Mouse (Mus musculus) lung, embryonic 16.5 days (tissue): Measurements from ENCODE around the gene Scnn1b. TPM values are rescaled to one million over a fixed set of nuclear protein-coding genes. Genes with fewer than 3 reads are reported as not detected.

Experiments
- ATAC-seq: fragments of 200-750 bp; cut with Nextera tagmentation; 2 replicates; pipeline ENCODE4 v1.8.0; 2017; ENCODE audit warnings: low read depth, mild to moderate bottlenecking, moderate library complexity
- H3K27ac ChIP-seq: fragments of 300-500 bp; sonication (generic); 2 replicates; pipeline ENCODE4 v1.5.1; 2014; ENCODE audit warnings: mild to moderate bottlenecking, control low read depth, low read length
- H3K27me3 ChIP-seq: fragments of 300-500 bp; sonication (generic); 2 replicates; pipeline ENCODE4 v1.6.1; 2014; ENCODE audit warnings: low read depth, low read length, mixed read lengths; ENCODE audit not compliant: control insufficient read depth, insufficient read depth
- H3K36me3 ChIP-seq: fragments of 300-500 bp; sonication (generic); 2 replicates; pipeline ENCODE4 v1.6.1; 2014; ENCODE audit warnings: low read length; ENCODE audit not compliant: control insufficient read depth, insufficient read depth
- H3K4me1 ChIP-seq: fragments of 300-500 bp; sonication (generic); replicated peaks from 2 replicates; pipeline ENCODE4 v1.6.1; 2014; ENCODE audit warnings: low read length, mixed read lengths; ENCODE audit not compliant: control insufficient read depth, insufficient read depth
- H3K4me2 ChIP-seq: fragments of 300-500 bp; sonication (generic); 2 replicates; pipeline ENCODE4 v1.6.1; 2014; ENCODE audit warnings: low read depth, low read length, control low read depth
- H3K4me3 ChIP-seq: fragments of 300-500 bp; sonication (generic); 2 replicates; pipeline ENCODE4 v1.5.1; 2014; ENCODE audit warnings: mild to moderate bottlenecking, low read length, control low read depth
- H3K9ac ChIP-seq: fragments of 300-500 bp; sonication (generic); 2 replicates; pipeline ENCODE4 v1.6.1; 2014; ENCODE audit warnings: low read length, control low read depth
- H3K9me3 ChIP-seq: fragments of 300-500 bp; sonication (generic); 2 replicates; pipeline ENCODE4 v1.6.1; 2016; ENCODE audit warnings: low read length; ENCODE audit not compliant: control insufficient read depth
- WGBS: fragments of 180-500 bp; shearing (Covaris S2); extraction: QIAGEN DNeasy Blood & Tissue Kit; methylation state at CpG from one replicate; pipeline ENCODE4 v1.1.7; 2014; 5-methylcytosine and 5-hydroxymethylcytosine counted together
- polyA plus RNA-seq: library from polyadenylated mRNA; unstranded; fragments of >200 nt; fragmentation: Nextera tagmentation; extraction: Ambion mirVana; gene quantifications from 2 replicates; pipeline ENCODE4 v1.2.1, GENCODE M21; 2015

The Scnn1b gene
- polyA plus RNA-seq, 1 experiment from 2014 or later: 7.1 TPM

- peak; percentile 34; the same call in 1 of the 2 replicates for ATAC-seq
- Histone ChIP-seq H3K27me3 (no peaks in the 10 kb centered on the region), H3K4me2 (no peak overlapping the region), H3K36me3 (no peaks in the 10 kb centered on the region), H3K4me3 (no peak overlapping the region), H3K9me3 (no peaks in the 10 kb centered on the region), H3K27ac (no peak overlapping the region), H3K9ac (no peak overlapping the region), H3K4me1 (no peaks in the 10 kb centered on the region)
- WGBS: 60% methylated on average over 11 of the region's 11 CpGs
Measured at GRCm38 (mm10) chr7:121857177-121857884, 7.5 kb upstream of the Scnn1b start.

GRCm38 (mm10) chr7:121858939-121859338, 5.9 kb upstream of the Scnn1b start:
- no peak overlapping the region for H3K9ac ChIP-seq
- H3K9me3 ChIP-seq: no peaks in the 10 kb centered on the region
- no peak for ATAC-seq
- no peak overlapping the region for H3K4me2 ChIP-seq
- H3K36me3 ChIP-seq: no peaks in the 10 kb centered on the region
- H3K4me3 ChIP-seq: no peak overlapping the region
- no peak overlapping the region for H3K27ac ChIP-seq
- WGBS: 82% methylated on average over 8 of the region's 8 CpGs
- H3K27me3 ChIP-seq: 0 out of 2 replicates have a peak, but pooled peaks cover 2% of the 10 kb centered on the region
- H3K4me1 ChIP-seq: no peaks in the 10 kb centered on the region

- H3K36me3 ChIP-seq: no peaks in the 10 kb centered on the region
- H3K27ac ChIP-seq: no peak overlapping the region
- 0 out of 2 replicates have a peak, but pooled peaks cover 3% of the 10 kb centered on the region for H3K4me1 ChIP-seq
- no peak for ATAC-seq
- no peak overlapping the region for H3K4me2 ChIP-seq
- WGBS: 60% methylated on average over 2 of the region's 3 CpGs
- H3K9me3 ChIP-seq: no peaks in the 10 kb centered on the region
- H3K9ac ChIP-seq: no peak overlapping the region
- no peaks in the 10 kb centered on the region for H3K27me3 ChIP-seq
- no peak overlapping the region for H3K4me3 ChIP-seq
Measured at GRCm38 (mm10) chr7:121871631-121872030, 6.8 kb downstream of the Scnn1b start.

GRCm38 (mm10) chr7:121873998-121874397, 9.2 kb downstream of the Scnn1b start:
- Histone ChIP-seq H3K4me1 (peaks cover 3% of the 10 kb centered on the region; the same call in 1 of the 2 replicates), H3K27me3 (no peaks in the 10 kb centered on the region), H3K4me3 (no peak overlapping the region), H3K36me3 (no peaks in the 10 kb centered on the region), H3K9me3 (no peaks in the 10 kb centered on the region), H3K9ac (no peak overlapping the region), H3K27ac (no peak overlapping the region), H3K4me2 (no peak overlapping the region)
- WGBS: 28% methylated on average over 3 of the region's 3 CpGs
- ATAC-seq: peak; percentile 43; the same call in 1 of the 2 replicates

GRCm38 (mm10) chr7:121874784-121875183, 9.9 kb downstream of the Scnn1b start:
- Histone ChIP-seq H3K27ac (no peak overlapping the region), H3K4me3 (no peak overlapping the region)
- 78% methylated on average over 7 of the region's 7 CpGs for WGBS

GRCm38 (mm10) chr7:121880246-121880645, 15.4 kb downstream of the Scnn1b start:
- peak overlapping the region; percentile 30 for H3K4me2 ChIP-seq
- WGBS: 48% methylated on average over 4 of the region's 4 CpGs
- no peak overlapping the region for H3K9ac ChIP-seq
- H3K4me3 ChIP-seq: no peak overlapping the region
- no peaks in the 10 kb centered on the region for H3K9me3 ChIP-seq
- H3K36me3 ChIP-seq: no peaks in the 10 kb centered on the region
- no peaks in the 10 kb centered on the region for H3K27me3 ChIP-seq
- peak overlapping the region; percentile 68 for H3K27ac ChIP-seq
- ATAC-seq: peak; percentile 84
- H3K4me1 ChIP-seq: no peaks in the 10 kb centered on the region; the same call in 1 of the 2 replicates

More at GRCm38 (mm10) chr7:121874784-121875183, 9.9 kb downstream of the Scnn1b start:
- Histone ChIP-seq H3K9me3 (no peaks in the 10 kb centered on the region), H3K4me2 (no peak overlapping the region), H3K27me3 (no peaks in the 10 kb centered on the region), H3K9ac (no peak overlapping the region), H3K4me1 (peaks cover 3% of the 10 kb centered on the region; the same call in 1 of the 2 replicates), H3K36me3 (no peaks in the 10 kb centered on the region)
- ATAC-seq: no peak

GRCm38 (mm10) chr7:121890636-121891360, 26.0 kb downstream of the Scnn1b start:
- Histone ChIP-seq H3K9me3 (no peaks in the 10 kb centered on the region), H3K4me2 (no peak overlapping the region), H3K36me3 (no peaks in the 10 kb centered on the region), H3K4me3 (no peak overlapping the region), H3K27me3 (no peaks in the 10 kb centered on the region), H3K9ac (no peak overlapping the region), H3K4me1 (no peaks in the 10 kb centered on the region), H3K27ac (no peak overlapping the region)
- 83% methylated on average over 13 of the region's 13 CpGs for WGBS
- ATAC-seq: no peak

GRCm38 (mm10) chr7:121896689-121897088, 31.9 kb downstream of the Scnn1b start:
- WGBS: 33% methylated on average over 6 of the region's 6 CpGs
- Histone ChIP-seq H3K4me1 (no peaks in the 10 kb centered on the region), H3K9me3 (no peaks in the 10 kb centered on the region), H3K27me3 (no peaks in the 10 kb centered on the region), H3K4me3 (no peak overlapping the region), H3K9ac (no peak overlapping the region), H3K36me3 (no peaks in the 10 kb centered on the region), H3K4me2 (no peak overlapping the region), H3K27ac (no peak overlapping the region)
- ATAC-seq: peak; percentile 47

GRCm38 (mm10) chr7:121899311-121899710, 34.5 kb downstream of the Scnn1b start:
- Histone ChIP-seq H3K4me3 (no peak overlapping the region), H3K4me1 (peaks cover 4% of the 10 kb centered on the region; the same call in 1 of the 2 replicates), H3K4me2 (peak overlapping the region; percentile 7; the same call in 1 of the 2 replicates), H3K27ac (no peak overlapping the region), H3K36me3 (no peaks in the 10 kb centered on the region), H3K9ac (no peak overlapping the region), H3K9me3 (no peaks in the 10 kb centered on the region), H3K27me3 (no peaks in the 10 kb centered on the region)
- ATAC-seq: 0 out of 2 replicates have a peak, but pooled peaks have one; percentile 34
- 7% methylated on average over 14 of the region's 14 CpGs for WGBS
